ENCODE assay signal across 8 mouse cellular contexts in the genomic region with DNA sequence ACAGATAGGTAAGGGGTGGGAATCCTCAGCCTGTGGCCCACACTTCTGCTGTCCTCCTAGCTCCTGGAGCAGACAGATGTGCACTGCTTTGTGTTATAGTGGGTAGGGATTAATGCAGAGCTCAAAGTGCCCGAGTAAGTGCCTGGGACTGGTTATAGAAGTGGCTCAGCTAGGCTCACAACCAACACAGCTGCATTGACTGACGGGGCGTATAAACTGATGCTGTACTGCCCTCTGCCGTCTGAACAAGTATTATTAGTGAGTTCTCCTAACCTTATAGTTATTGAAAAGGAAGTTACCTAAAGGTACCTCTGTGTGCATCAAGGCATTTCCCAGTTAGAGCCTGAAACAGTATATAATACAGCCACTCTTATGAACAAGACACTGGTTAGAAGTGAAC.
DNase-seq lines count a peak whose midpoint lies in the region; ATAC-seq and TF ChIP-seq lines count a peak whose summit lies in the region.

No protein-coding gene starts in this region.

- H3K4me2 ChIP-seq in lung, embryonic 16.5 days (ENCODE audit: low read depth, low read length) = no peak overlapping the region

- H3K27ac ChIP-seq in lung, embryonic 16.5 days (ENCODE audit: low read length) = no peak overlapping the region
- no peak overlapping the region for H3K27ac ChIP-seq in thymus, adult 2 months (ENCODE audit: control insufficient read depth, insufficient read depth, low read length)

- no peak for TF ChIP-seq CTCF in thymus, adult 2 months (IDR thresholded peaks at IDR 0.05; ENCODE audit: borderline replicate concordance, control insufficient read depth, extremely low read depth, insufficient read depth, low read length, poor library complexity)

- H3K36me3 ChIP-seq in lung, embryonic 16.5 days (ENCODE audit: control insufficient read depth, insufficient read depth, low read length) = no peaks in the 10 kb centered on the region
- H3K36me3 ChIP-seq in thymus, adult 2 months (ENCODE audit: control insufficient read depth, insufficient read depth, low read length) = no peaks in the 10 kb centered on the region

- DNase-seq in CD4-positive, CD25-positive, alpha-beta regulatory T cell, adult 2 months (ENCODE audit: low read depth, low spot score) = peak; percentile 90
- peak; percentile 88 for DNase-seq in adipocyte (ENCODE audit: low spot score)
- peak; percentile 71 for DNase-seq in embryo, embryonic 9.5 days (ENCODE audit: extremely low spot score)
- DNase-seq in layer of hippocampus, adult 11-12 months (ENCODE audit: low spot score) = peak; percentile 61
- peak; percentile 67 for DNase-seq in thymus, adult 2 months

- H3K27me3 ChIP-seq in lung, embryonic 16.5 days (ENCODE audit: control insufficient read depth, insufficient read depth, low read depth, low read length) = no peaks in the 10 kb centered on the region
- no peaks in the 10 kb centered on the region for H3K27me3 ChIP-seq in thymus, adult 2 months (ENCODE audit: control insufficient read depth, insufficient read depth, low read length)

- peak; percentile 80 to 93 for ATAC-seq in hematopoietic stem cell, adult 5-6 weeks (replicated peaks in 1 of 2; ENCODE audit: insufficient read depth in 1 of 2, low FRiP score in 2 of 2, low TSS enrichment in 1 of 2, low read depth in 1 of 2, poor library complexity in 2 of 2, severe bottlenecking in 2 of 2)
- peak; percentile 51; the same call in 1 of the 2 replicates for ATAC-seq in lung, embryonic 16.5 days (ENCODE audit: low read depth)
- peak; percentile 92 for ATAC-seq in neutrophil, adult 5-6 weeks (ENCODE audit: extremely low read depth, insufficient number of reproducible peaks, low FRiP score, poor library complexity, severe bottlenecking)

- H3K4me1 ChIP-seq in lung, embryonic 16.5 days (replicated peaks; ENCODE audit: control insufficient read depth, insufficient read depth, low read length) = no peaks in the 10 kb centered on the region
- H3K4me1 ChIP-seq in thymus, adult 2 months (replicated peaks; ENCODE audit: control insufficient read depth, insufficient read depth, low read length) = peaks cover 7% of the 10 kb centered on the region

- H3K4me3 ChIP-seq in lung, embryonic 16.5 days (ENCODE audit: low read length) = no peak overlapping the region
- no peak overlapping the region for H3K4me3 ChIP-seq in thymus, adult 2 months (ENCODE audit: control insufficient read depth, insufficient read depth, low read length)

- no peak for TF ChIP-seq POLR2A in thymus, adult 2 months (IDR thresholded peaks at IDR 0.05; ENCODE audit: control insufficient read depth, extremely low read depth, insufficient read depth, low read length, poor library complexity)

- H3K9me3 ChIP-seq in lung, embryonic 16.5 days (ENCODE audit: control insufficient read depth, low read length) = no peaks in the 10 kb centered on the region

- WGBS in lung, embryonic 16.5 days = 2% methylated on average over 4 of the region's 4 CpGs
- 3% methylated on average over 4 of the region's 4 CpGs for WGBS in thymus, adult 2 months

- no peak overlapping the region for H3K9ac ChIP-seq in lung, embryonic 16.5 days (ENCODE audit: low read length)
